Mouse (Mus musculus) kidney, adult 11 months (tissue): Measurements from ENCODE around the gene Gm20388.
"Not testable (repeated sequence)": the region's sequence is repeated elsewhere in the genome, so short reads cannot be mapped to it uniquely, and the experiment has no call there.

Experiments
- DNase-seq: peaks from one replicate; pipeline ENCODE4 v3.0.0; 2022

The Gm20388 gene

GRCm38 (mm10) chr8:121636180-121636579 lies 1725.5 kb downstream of the Gm20388 start:
- DNase-seq = no peak

GRCm38 (mm10) chr8:121642804-121643203 lies 1732.2 kb downstream of the Gm20388 start:
- DNase-seq = no peak

DNA sequence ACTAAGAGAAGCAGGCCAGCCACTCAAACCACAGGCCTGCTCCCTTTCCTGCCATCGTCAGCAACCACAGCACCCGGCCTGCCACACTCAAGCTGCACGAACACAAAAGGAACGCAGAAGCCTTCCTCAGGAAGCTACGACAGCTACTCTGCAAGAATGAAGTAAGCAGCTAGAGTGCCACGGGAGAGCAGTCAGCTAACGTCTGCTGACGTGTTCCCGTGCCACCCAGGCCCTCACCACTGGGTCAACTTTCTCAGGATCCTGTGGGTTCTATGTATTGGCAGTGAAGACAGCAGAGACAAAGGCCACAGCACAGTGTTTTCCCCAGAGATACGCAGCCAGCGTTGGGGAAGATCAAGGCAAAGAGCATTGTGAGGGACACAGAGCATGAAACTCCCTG lies 1732.7 kb downstream of the Gm20388 start:
- DNase-seq = no peak

DNA sequence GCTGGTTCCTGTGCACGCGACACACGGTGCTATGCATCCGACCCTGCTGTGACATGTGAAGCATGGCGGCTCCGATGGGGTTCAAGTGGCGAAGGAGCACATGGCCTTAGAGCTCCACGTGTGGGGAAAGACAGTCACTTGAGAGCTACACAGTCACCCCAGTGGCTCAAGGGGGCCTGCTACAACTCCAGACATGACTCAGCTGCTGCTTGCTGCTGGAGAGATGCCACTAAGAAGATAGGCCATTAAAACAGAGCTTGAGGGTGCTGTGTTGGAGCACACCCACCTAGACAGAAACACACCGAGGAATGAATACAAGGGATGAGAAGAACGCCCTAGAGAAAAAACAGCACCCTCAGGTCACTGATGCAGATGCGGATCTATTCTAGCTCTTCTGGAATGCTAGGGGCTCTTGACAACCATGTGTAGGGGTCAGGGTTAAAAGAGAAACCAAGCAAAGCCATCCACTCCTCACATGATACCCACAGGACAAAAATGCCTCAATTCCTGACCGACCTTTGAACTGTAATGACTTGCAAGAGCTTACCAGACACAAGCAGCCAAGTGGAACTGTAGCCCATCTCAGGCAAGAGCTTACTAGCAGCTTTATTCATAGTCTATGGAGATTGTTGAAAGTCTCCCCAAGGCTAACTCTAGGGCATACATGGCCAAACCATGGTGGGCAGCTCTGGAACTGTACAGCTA lies 1737.0 kb downstream of the Gm20388 start:
- peak; percentile 89 for DNase-seq

DNA sequence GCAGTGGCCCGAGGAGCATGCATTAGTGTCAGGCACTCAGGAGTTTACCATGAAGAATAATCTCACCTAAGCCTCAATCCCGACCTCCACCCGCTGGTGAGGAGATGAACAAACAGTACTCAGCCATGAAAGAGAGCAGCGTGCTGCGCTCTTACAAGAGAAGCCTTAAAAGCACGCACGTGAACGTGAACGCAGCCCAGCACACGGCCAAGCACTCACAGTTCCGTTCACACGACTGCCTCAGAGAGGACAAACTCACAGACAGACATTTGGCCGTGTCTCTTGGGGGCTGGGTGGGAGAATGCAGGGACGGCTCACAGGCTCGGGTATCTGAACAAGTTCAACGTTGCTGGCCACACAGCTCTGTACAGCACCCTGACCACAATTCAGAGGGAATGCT lies 1737.8 kb downstream of the Gm20388 start:
- DNase-seq = no peak

GRCm38 (mm10) chr8:121649423-121649822 lies 1738.8 kb downstream of the Gm20388 start:
- DNase-seq = no peak

DNA sequence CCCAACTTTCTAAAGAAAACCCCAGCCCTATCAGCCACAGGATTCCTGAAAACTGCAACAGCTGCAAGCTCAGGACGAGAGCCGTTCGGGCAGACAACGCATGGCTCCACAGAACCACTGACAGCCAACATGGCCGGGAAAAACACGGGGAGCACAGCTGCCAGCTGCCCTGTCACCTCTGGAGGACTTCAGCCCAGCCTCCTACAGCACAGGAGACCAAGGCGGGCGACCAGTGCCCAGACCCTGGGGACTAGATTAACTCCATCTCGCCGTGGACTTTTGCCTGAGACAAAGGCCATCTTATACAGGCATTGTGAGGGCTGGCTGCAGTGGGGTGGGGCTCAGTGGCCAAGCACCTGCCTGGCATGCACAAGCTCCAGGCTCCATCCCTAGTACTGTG lies 1739.3 kb downstream of the Gm20388 start:
- peak; percentile 69 for DNase-seq

DNA sequence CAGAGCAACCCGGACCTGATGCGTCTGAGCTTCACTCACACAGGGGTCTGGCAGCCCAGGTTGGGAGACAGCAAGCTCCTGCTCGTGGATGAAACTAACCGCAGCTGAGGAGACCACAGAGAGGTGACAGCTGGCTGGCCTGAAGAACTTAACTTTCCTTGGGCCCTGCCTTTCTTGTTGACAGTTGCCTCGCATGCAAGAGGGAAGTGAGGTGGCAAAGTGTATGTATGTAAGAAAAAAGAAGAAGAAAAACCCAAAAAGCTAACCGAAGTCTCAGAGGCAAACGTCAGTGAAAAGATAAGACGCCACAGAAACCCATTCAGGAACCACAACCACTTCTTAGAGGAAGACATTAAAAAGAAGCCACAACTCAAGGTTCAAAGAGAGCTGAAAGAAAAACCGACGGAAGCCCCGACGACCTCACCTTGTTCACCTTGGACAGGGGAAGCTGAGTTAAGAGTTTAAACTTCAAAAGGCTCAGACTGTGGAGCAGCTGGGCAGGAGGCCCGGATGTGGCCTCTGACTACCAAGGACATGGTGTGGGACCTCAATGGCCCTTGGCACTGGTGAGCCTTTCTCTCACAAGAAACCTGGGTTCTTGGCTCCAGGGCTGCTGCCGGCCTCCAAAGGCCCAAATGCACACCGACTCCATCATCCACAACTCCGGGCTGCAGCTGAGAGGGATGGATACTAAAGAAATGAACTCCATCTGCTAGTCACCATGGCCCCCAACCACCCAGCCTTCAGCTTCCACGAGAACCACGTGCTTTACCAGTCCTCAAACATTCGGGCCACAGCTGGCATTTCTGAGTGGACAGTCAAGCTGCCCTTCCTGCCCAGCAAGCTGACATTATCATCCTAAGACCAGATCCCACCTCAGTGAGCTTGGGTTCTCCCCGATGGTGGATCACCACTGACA lies 1740.0 kb downstream of the Gm20388 start:
- DNase-seq = peak; percentile 57

- no peak for DNase-seq
Measured at GRCm38 (mm10) chr8:121651308-121651873, 1740.8 kb downstream of the Gm20388 start.

- no peak for DNase-seq
Measured at GRCm38 (mm10) chr8:121651874-121652361, 1741.3 kb downstream of the Gm20388 start.

DNA sequence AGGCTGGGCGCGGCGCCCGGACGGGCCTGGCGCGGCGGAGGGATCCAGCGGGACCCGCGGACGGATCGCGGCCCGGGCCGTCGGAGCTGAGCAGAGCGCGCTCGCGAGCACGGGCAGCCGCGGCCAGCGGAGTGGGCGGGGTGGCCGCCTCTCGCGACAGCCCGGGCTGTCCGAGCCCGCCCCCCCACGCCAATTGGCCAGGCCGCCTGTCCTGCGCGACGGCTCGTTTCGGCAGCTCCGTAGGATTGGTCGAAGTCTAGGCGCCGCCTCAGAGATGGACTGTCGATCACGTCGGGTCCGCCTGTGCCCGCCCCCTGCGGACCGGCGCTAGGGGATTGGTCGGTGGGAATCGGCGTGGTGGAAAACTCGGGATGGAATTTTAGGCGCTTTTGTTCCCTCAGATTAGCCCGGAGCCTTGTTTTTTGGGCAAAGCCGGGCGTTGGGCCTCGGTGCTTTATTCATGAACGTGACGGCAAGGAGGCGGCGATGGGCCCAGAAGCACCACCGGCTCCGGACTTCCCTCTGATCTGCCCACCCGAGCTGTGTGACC lies 1742.2 kb downstream of the Gm20388 start, which contains the start of gene Zcchc14:
Zcchc14 (minus strand) TSS at position 128 of the 550 bp plus-strand sequence.
- peak; percentile 99 for DNase-seq

GRCm38 (mm10) chr8:121653340-121654019 lies 1742.8 kb downstream of the Gm20388 start:
- peak; percentile 54 for DNase-seq

GRCm38 (mm10) chr8:121654131-121654530 lies 1743.5 kb downstream of the Gm20388 start:
- no peak for DNase-seq

GRCm38 (mm10) chr8:121654966-121655494 lies 1744.4 kb downstream of the Gm20388 start:
- DNase-seq = no peak

DNA sequence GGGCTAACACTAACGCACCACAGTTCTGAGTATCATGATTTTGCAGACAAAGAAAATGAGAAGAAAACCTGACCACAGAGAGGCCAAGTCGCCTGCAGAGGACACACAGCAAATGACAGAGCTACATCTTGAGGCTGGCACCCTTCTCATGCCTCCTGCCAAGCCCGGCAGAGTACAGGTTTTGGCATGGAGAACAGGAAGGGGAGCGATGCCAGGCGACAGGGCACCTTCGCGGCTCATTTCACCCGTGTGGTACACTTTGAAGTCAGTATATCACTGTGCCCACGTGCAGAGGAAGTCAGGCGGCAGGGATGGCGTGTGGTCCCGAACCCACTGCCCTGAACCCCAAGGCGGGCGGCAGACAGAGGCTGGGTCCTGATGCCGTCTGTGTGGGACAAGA lies 1750.0 kb downstream of the Gm20388 start:
- DNase-seq = peak; percentile 78

- peak; percentile 66 for DNase-seq
Measured at GRCm38 (mm10) chr8:121661631-121662357, 1751.2 kb downstream of the Gm20388 start.

DNA sequence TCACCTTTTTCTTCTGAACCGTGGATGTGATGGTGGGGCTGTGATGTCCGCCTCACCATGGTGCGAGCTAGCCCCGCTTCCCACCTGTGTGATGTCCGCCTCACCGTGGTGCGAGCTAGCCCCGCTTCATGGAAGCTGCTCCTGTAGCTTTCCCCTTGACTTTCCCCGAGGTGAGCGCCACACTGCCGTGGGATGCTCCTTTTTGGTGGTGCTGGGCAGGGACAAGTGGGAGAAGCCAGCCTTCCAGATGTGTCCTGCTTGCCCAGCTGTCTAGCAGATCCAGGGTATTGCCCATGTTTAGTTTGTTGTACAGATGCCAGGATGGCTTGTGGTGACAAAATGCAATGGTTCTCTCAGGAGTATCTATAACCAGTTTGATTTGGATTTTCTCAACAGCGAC lies 1752.5 kb downstream of the Gm20388 start:
- DNase-seq = no peak

DNA sequence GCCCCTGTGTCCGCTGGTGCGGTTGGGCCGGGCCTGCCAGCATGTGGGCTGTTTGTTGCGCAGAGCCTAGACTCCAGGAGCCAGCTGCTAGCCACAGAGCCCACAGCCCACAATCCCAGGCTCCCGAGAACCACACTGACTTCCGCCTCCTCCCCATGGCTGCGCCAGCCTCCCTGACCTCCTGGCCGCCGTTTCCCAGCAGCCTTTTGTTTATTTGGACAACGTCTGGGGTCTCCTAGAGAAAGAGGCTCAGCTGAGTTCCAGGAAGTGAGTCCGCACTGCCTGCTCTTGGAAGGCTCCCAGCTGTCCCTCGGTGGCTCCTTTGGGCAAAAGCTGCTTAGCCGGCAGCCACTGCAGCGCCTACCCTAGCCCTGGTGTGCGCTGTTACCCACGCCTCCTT lies 1754.7 kb downstream of the Gm20388 start:
- DNase-seq = peak; percentile 79

GRCm38 (mm10) chr8:121667936-121668500 lies 1757.4 kb downstream of the Gm20388 start:
- not testable (repeated sequence) for DNase-seq

DNA sequence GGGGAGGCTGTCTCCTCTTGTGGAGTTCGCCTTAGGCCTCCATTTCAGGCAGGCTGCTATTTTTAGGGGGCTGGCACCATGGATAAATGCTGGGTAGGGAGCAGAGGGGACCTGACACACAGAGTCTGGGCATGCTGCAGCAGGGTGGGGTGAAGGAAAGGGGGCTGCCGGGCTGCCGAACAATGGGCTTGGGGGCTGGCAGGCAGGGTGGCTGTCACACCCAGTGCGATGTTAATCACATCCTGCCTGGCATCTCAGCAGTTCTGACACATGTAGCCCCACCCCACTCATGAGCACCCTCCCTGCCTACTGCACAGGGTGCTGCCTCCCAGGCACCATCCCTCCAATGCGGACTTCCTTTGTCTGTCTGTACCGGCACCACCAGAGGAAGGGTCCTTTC lies 1757.9 kb downstream of the Gm20388 start:
- no peak for DNase-seq

- no peak for DNase-seq
Measured at GRCm38 (mm10) chr8:121669208-121669607, 1758.6 kb downstream of the Gm20388 start.
